Mouse (Mus musculus) T-helper 2 cell (primary cell): ENCODE data around the gene Neu2.

Experiments used
- in situ Hi-C: fragments of 300-600 bp; cut with MboI, MseI; formaldehyde crosslinking; loops from one replicate; pipeline ENCODE4 v1.15.1; 2025; ENCODE audit warnings: high pct_unique_total_duplicates

Neu2 gene

DNA sequence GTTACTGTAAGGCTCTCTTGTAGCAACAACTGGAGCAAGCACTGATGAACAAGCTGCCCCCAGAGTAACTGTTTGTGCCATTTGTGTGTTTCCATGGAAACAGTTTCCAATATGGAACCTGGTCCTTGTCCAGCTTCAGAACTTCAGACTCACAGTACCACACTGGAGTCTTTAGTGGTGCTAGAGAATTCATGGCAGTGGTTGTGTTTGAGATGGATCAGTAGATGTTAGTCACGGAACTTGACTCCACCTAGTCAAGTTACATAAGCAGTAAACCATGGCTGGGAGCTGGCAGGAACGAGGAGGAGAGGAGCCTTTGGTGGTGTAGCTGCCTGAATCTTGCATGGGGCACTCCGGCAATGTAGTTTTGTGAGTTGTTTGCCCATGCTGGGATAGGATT, 24.4 kb downstream of the Neu2 start:
- in situ Hi-C loops: no loop called here

DNA sequence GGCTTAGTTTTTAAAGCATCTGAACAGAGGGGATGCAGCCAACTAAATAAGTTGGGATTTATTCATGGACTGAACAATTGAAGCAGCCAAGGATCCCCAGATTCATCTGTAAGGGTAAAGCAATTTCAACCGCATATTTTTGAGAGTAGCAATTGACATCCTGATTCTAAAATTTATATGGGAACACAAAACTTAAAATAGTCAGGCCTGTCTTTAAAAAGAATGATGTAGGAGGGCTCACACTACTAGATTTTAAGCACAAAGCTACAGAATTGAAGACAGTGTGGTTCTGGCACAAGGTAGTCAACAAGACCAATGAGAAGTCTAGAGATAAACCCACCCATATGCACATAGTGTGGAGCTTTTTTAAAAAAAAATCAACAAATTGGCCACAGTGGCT, 27.3 kb downstream of the Neu2 start:
- in situ Hi-C loops: no loop called here

- in situ Hi-C loops: no loop called here
Measured at GRCm38 (mm10) chr1:87541614-87542013, 31.9 kb downstream of the Neu2 start.

- in situ Hi-C loops: loop anchor here (10.0 kb wide), 1 partner anchor 714 kb away; no protein-coding TSS in a partner anchor
Measured at GRCm38 (mm10) chr1:87551008-87551407, 41.3 kb downstream of the Neu2 start.

DNA sequence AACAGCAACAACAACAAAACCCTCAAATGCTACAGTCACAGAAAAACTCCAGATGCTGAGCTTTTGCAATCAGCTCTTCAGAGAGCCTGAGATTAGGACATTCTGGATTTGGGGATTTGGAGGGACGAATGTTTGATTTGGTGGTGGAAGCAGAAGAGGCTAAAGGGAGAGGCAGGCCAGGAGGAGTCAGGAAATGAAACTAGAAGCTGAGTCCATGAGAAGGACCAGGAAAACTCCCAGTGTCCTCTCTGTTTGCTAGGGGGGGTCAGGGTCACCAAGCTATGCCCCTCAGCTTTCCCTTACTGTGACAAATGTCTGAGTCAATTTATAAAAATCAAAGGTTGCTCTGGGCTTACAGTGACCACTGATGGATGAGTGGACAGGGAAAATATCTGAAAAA, 43.9 kb downstream of the Neu2 start:
- in situ Hi-C loops: loop anchor here (10.0 kb wide), 1 partner anchor 711 kb away; no protein-coding TSS in a partner anchor

- in situ Hi-C loops: no loop called here
Measured at GRCm38 (mm10) chr1:87562967-87563366, 53.3 kb downstream of the Neu2 start.

DNA sequence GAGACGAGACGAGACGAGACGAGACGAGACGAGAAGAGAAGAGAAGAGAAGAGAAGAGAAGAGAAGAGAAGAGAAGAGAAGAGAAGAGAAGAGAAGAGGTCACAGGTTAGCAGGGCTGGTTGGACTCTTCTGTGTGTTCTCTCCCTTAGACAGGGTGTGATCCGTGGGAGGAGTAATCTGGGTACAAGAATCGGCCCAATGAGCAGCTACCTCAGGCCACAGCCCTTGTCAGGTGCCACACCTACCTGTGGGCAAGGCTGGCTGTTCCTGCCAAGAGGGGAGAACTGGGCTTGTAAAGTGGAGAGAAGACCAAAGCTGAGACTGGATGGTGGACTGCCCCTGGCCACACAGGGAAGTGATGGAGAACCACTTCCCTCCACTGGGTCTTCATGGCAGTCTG, 56.1 kb downstream of the Neu2 start:
- in situ Hi-C loops: no loop called here

DNA sequence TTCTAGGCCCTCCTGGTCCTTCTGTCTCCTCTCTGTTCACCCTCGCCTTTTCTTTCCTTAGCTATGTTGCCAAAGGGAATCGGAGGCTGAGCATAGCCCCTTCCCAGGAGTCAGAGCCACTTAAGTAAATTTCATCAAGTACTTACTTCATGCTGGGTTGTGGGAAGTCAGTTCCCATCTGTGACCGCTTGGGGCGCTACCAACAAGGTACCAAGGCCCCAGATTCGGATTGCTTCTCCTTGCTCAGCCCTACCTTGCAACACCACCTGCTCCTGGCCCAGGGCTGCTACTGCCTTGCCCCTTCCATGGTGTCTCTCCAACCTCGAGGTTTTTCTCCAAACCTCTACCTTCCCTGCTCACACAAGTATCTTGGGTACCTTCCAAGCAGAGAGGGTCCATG, 58.7 kb downstream of the Neu2 start:
- in situ Hi-C loops: no loop called here

DNA sequence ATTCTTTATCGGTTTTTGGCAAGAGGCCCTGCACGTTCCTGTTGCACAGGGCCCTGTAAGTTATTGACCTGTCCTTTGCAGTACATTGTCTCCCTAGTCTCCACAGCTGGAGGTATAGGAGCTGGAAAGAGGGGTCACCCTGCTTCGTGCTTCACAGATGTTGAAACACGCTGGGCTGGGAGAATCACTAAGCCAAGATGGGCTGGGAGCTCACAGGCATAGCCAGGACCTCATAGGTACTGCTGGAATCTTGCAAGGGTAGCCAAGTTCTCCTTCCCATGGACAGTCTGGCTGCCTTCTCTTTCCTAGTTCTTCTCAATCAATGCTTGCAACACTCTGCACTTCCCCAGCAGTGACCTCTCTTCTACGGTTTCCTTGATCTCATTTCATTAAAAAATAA, 63.6 kb downstream of the Neu2 start:
- in situ Hi-C loops: no loop called here

- in situ Hi-C loops: no loop called here
Measured at GRCm38 (mm10) chr1:87573800-87574215, 64.1 kb downstream of the Neu2 start, which contains the start of gene Ngef. Gene Ngef, minus strand, starts transcription at chr1:87573870.

DNA sequence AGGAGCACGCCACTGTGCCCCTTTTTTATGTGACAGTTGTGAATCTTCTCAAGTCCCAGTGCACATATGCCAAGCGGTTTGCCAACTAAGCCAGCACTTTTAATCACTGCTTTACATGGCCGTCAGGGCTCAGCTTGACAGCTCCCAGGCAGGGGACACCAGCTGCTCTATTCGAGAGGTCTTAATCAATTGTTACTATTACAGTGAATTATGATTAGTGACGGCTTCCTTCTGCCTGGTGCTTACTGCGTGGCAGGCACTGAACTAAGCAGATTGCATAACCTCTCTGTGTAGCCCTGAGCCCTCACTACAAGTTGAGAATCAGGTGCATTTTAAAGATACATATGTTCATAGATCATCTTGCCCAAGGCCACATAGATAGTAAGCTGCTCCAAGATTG, 64.7 kb downstream of the Neu2 start:
- in situ Hi-C loops: no loop called here

GRCm38 (mm10) chr1:87574785-87575184, 65.1 kb downstream of the Neu2 start:
- in situ Hi-C loops: no loop called here

DNA sequence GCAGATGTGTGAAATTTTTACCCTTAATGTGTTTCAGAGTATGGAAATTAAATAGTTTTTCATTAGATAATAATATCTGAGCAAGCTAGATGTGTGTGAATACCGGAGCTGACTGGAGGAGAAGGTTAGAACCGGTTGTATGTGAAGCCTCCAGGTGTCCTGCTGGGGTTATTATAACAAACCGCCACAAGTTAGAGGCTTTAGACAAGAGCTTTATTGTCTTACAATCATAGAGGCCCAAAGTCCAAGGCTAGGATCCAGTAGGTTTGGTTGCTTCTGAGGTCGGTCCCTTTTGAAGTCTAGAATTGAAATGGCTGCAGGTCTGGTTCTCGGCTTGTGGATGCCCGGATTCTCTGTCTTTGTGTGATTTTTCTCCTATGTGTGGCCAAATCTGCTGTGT, 69.3 kb downstream of the Neu2 start:
- in situ Hi-C loops: no loop called here

GRCm38 (mm10) chr1:87580824-87581223, 71.1 kb downstream of the Neu2 start:
- in situ Hi-C loops: no loop called here

DNA sequence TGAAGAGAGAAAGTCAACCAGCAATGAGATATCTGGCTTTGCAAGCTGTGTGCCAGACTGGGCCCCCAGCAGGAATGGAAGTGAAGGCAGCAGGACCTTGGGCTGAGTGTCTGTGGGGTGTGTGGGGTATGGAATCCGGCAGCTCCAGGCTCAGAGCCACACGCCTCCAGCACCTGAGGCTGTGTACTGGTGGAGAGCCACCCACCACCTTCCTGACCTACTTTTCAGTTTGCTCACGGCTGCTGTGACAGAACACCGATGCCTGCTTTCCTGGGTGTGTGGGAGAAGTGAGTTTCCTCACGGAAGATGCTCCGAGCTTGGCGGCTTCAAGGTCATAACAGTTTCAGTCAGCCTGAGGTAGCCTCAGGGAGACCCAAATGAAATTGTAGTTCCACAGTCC, 79.5 kb downstream of the Neu2 start:
- in situ Hi-C loops: no loop called here

- in situ Hi-C loops: no loop called here
Measured at GRCm38 (mm10) chr1:87589980-87590379, 80.3 kb downstream of the Neu2 start.

GRCm38 (mm10) chr1:87594261-87594660, 84.6 kb downstream of the Neu2 start:
- in situ Hi-C loops: no loop called here

DNA sequence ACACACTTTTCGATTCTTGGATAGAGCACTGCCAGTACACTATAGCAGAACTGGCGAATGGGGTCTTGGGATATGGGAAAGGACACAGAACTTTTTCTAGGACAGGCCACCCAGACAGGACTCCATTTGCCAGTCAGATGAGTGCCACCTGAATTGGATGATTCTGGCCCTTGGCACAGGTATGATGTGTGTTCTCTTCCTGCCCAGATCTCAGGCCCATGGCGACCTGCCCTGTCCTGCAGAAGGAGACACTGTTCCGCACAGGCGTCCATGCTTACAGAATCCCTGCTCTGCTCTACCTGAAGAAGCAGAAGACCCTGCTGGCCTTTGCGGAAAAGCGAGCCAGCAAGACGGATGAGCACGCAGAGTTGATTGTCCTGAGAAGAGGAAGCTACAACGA, 85.0 kb downstream of the Neu2 start:
- in situ Hi-C loops: no loop called here

DNA sequence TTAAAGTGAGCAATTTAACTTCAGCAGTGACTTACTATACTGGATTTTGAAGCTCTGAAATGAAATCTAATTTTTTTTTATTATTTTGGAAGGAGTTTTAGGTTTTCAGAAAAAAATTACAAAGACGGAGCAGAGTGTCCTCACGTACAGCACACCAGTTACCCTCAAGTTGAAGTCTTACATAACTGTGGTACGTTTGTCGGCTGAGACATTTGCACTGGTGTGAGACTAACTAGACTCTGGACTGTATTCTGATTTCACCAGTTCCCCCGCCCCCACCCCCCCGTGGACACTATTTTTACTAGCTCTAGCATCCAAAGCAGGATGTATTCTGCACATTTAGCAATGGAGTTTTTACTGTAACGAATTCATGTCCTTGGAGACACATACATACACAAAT, 90.8 kb downstream of the Neu2 start:
- in situ Hi-C loops: no loop called here

DNA sequence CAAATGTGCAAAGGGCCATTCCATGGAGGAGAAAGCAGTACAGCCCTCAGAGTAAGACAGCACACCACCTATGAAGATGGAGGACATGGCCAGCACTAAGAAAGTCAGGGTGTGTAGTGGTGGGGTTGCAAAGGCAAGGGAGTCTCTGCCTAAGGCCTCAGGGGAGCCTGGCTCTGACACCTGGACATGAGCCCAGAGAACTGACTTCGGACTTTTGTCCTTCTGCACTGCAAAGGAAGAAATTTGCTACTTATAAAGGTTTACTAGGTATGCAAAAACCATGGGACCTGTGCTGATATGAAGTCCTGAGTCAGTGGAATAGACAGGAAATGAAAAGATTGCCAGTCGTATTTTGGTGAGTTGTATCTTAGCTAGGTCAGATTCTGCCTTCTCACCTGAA, 92.1 kb downstream of the Neu2 start:
- in situ Hi-C loops: no loop called here

DNA sequence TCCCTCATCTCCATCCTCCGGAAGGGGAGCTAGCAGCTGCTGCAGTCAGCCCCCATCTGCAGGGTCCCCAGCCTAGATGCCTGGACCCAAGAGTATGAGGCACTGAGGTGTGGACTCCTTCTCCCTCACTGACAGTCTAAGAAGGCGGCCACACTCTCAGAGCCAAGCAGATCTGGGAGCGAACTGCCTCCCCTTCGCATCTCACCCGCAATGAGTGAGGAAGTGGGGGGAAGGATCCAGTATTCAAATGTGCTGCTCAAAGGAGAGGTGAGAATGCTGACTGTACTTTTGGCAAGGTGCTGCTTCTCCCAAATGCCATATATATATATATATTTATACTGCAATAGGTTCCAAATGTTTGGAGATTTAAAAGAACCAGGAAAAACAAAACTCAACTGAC, 93.7 kb downstream of the Neu2 start:
- in situ Hi-C loops: no loop called here

- in situ Hi-C loops: no loop called here
Measured at GRCm38 (mm10) chr1:87605296-87605695, 95.6 kb downstream of the Neu2 start.

- in situ Hi-C loops: no loop called here
Measured at GRCm38 (mm10) chr1:87607385-87608091, 97.8 kb downstream of the Neu2 start.
